Mouse (Mus musculus) liver, embryonic 14.5 days (tissue): ENCODE measurements around the gene Rpusd2. TPM values are rescaled to one million over a fixed set of nuclear protein-coding genes. Genes with fewer than 3 reads are reported as not detected.

Experiments used
- ATAC-seq: fragments of 200-750 bp; cut with Nextera tagmentation; 2 replicates; pipeline ENCODE4 v1.8.0; 2017; ENCODE audit warnings: moderate number of reproducible peaks, mild to moderate bottlenecking, moderate library complexity; ENCODE audit not compliant: insufficient read depth
- DNase-seq, 3 experiments: peaks; one replicate each; pipeline ENCODE4 v3.0.0-alpha.2; 2012 to 2013; ENCODE audit warnings: low read depth in 3 of 3, low spot score in 3 of 3
- H3K27ac ChIP-seq: fragments of 300-500 bp; sonication (generic); 2 replicates; pipeline ENCODE4 v1.5.1; 2014; ENCODE audit warnings: moderate library complexity, mild to moderate bottlenecking, control low read depth, inconsistent platforms
- H3K27me3 ChIP-seq: fragments of 300-500 bp; sonication (generic); 2 replicates; pipeline ENCODE4 v1.6.1; 2014; ENCODE audit warnings: mild to moderate bottlenecking, low read length, moderate library complexity; ENCODE audit not compliant: control insufficient read depth, insufficient read depth
- H3K36me3 ChIP-seq: fragments of 300-500 bp; sonication (generic); replicated peaks from 2 replicates; pipeline ENCODE4 v1.6.1; 2014; ENCODE audit warnings: low read depth; ENCODE audit not compliant: control insufficient read depth, insufficient read depth
- H3K4me1 ChIP-seq, 2 experiments: fragments of 200-500 bp in 1 of 2; fragments of 300-500 bp in 1 of 2; sonication (generic) in 1 of 2; replicated peaks; 2 replicates each; pipeline ENCODE4 v1.6.1; 2012 to 2014; ENCODE audit warnings: antibody characterized with exemption in 1 of 2, inconsistent platforms in 1 of 2, low read length in 1 of 2; ENCODE audit not compliant: control insufficient read depth in 2 of 2, insufficient read depth in 2 of 2
- H3K4me2 ChIP-seq: fragments of 300-500 bp; sonication (generic); 2 replicates; pipeline ENCODE4 v1.6.1; 2014; ENCODE audit warnings: low read depth, mild to moderate bottlenecking, control low read depth, moderate library complexity
- H3K4me3 ChIP-seq, 2 experiments: fragments of 200-500 bp in 1 of 2; fragments of 300-500 bp in 1 of 2; sonication (generic) in 1 of 2; 2 replicates each; pipeline ENCODE4 v1.5.1; 2012 to 2014; ENCODE audit warnings: low read depth in 2 of 2, low read length in 2 of 2, mild to moderate bottlenecking in 2 of 2, control low read depth in 1 of 2, inconsistent platforms in 1 of 2, moderate library complexity in 1 of 2; ENCODE audit not compliant: insufficient read depth in 1 of 2
- H3K9ac ChIP-seq: fragments of 300-500 bp; sonication (generic); replicated peaks from 2 replicates; pipeline ENCODE4 v1.6.1; 2014; ENCODE audit warnings: mild to moderate bottlenecking, control low read depth, moderate library complexity
- H3K9me3 ChIP-seq: fragments of 300-500 bp; sonication (generic); 2 replicates; pipeline ENCODE4 v1.6.1; 2016; ENCODE audit warnings: low read length, mixed read lengths; ENCODE audit not compliant: control insufficient read depth
- CTCF ChIP-seq: IDR thresholded peaks from 2 replicates; pipeline ENCODE4 v1.5.1; 2016; ENCODE audit warnings: antibody characterized with exemption, low read depth, control low read depth
- EP300 ChIP-seq: IDR thresholded peaks from 2 replicates; pipeline ENCODE4 v1.6.1; 2016; ENCODE audit warnings: antibody characterized with exemption, low read depth
- WGBS: fragments of 180-500 bp; shearing (Covaris S2); extraction: QIAGEN DNeasy Blood & Tissue Kit; methylation state at CpG from one replicate; pipeline ENCODE4 v1.1.7; 2014; ENCODE audit not compliant: insufficient replicate concordance; 5-methylcytosine and 5-hydroxymethylcytosine counted together
- polyA plus RNA-seq, 2 experiments: library from polyadenylated mRNA; depleted of rRNA in 1 of 2; stranded (reverse) in 1 of 2; unstranded in 1 of 2; fragments of >200 nt; fragmentation: Nextera tagmentation in 1 of 2; extraction: Ambion mirVana in 1 of 2; gene quantifications; 2 replicates each; pipeline versions ENCODE4 v1.2.1 to v1.2.3; 2012 to 2014

Rpusd2 gene
- polyA plus RNA-seq, 2 experiments, result 2.3 to 4.0 TPM

DNA sequence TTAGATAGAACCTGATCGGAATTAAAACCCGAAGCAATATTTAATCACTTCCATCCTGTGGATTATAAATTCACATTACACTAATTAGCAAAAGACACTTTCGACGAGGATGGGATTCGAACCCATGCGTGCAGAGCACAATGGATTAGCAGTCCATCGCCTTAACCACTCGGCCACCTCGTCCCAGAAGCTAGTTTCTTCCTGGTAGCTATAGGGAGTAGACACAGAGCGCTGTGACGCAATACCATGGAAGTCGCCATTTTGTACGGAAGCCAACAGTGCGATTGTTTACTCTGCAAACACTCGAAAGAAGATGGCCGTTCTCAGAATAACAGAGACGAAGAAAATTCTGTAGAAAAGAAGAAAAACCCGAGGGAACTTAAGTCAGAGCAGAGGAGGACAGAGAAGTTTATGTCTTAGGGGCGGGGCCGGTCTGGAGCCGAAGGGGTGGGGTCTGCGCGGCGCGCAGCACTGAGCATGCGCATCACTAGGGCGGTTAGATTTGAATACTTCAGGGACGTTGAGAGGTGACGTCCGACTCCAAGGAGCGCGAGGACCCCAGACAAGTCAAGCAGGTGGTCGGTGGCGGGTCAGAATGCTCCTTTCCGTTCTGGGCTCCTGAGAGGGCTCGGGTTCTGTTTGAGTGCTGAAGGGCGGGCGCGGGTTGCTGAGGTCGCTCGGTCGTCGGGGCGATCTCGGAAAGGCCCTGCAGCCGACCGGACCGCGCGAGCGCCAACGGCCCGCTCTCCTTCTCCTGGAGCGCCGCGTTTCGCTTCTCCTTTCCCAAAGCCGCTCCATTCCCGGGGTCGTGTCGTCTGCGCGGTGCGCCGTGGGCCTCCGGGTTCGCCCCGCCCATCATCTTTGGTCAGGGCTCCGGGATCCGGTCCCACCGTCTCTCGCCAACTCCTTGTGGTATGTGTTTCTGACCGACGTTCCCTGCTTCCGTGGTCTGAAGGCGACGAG is 12.3 kb downstream of the Rpusd2 start, which contains the start of gene Knl1:
Gene Knl1 (plus strand): TSS at position 471 of the 963 bp plus-strand sequence.
- ATAC-seq (peak; percentile 96), DNase-seq (peak; percentile 91 to 94 (median 91))
- no peaks in the 10 kb centered on the region for H3K27me3 ChIP-seq
- peak within 1 kb of the TSS; percentile 85 for H3K27ac ChIP-seq
- no peaks in the 10 kb centered on the region; the same call in 1 of the 2 replicates for H3K36me3 ChIP-seq
- peak within 1 kb of the TSS; percentile 99 for H3K9ac ChIP-seq
- H3K4me3 ChIP-seq, result peak within 1 kb of the TSS; percentile 87 to 97
- TF ChIP-seq CTCF (no peak), EP300 (peak; percentile 60)
- peak within 1 kb of the TSS; percentile 79 for H3K4me2 ChIP-seq
- peaks cover 3 to 6% of the 10 kb centered on the region in 2 experiments for H3K4me1 ChIP-seq
- WGBS, result under 1% methylated on average over 77 of the region's 77 CpGs
- H3K9me3 ChIP-seq, result no peaks in the 10 kb centered on the region

GRCm38 (mm10) chr2:119047849-119048248 is 13.3 kb downstream of the Rpusd2 start:
- peak overlapping the region; percentile 85 for H3K27ac ChIP-seq
- H3K27me3 ChIP-seq, result no peaks in the 10 kb centered on the region
- H3K4me2 ChIP-seq, result peak overlapping the region; percentile 79
- H3K4me1 ChIP-seq, result peaks cover 3 to 6% of the 10 kb centered on the region in 2 experiments
- no peaks in the 10 kb centered on the region for H3K9me3 ChIP-seq
- H3K36me3 ChIP-seq, result no peaks in the 10 kb centered on the region
- H3K9ac ChIP-seq, result peak overlapping the region; percentile 99
- WGBS, result 2% methylated on average over 4 of the region's 4 CpGs
- no peak for ATAC-seq
- DNase-seq, result no peak
- no peak for TF ChIP-seq EP300
- no peak for TF ChIP-seq CTCF
- H3K4me3 ChIP-seq, result peak overlapping the region; percentile 87 to 97

GRCm38 (mm10) chr2:119050132-119050650 is 15.6 kb downstream of the Rpusd2 start:
- no peak for DNase-seq
- WGBS, result 61% methylated on average over 4 of the region's 4 CpGs
- Histone ChIP-seq H3K36me3 (no peaks in the 10 kb centered on the region), H3K9ac (no peak overlapping the region), H3K4me1 (peaks cover 3 to 6% of the 10 kb centered on the region in 2 experiments), H3K9me3 (no peaks in the 10 kb centered on the region), H3K4me3 (no peak overlapping the region), H3K27me3 (no peaks in the 10 kb centered on the region), H3K27ac (no peak overlapping the region), H3K4me2 (0 out of 2 replicates have a peak overlapping the region, but pooled peaks have one; percentile 38)
- ATAC-seq, result no peak
- TF ChIP-seq CTCF (no peak), EP300 (no peak)

DNA sequence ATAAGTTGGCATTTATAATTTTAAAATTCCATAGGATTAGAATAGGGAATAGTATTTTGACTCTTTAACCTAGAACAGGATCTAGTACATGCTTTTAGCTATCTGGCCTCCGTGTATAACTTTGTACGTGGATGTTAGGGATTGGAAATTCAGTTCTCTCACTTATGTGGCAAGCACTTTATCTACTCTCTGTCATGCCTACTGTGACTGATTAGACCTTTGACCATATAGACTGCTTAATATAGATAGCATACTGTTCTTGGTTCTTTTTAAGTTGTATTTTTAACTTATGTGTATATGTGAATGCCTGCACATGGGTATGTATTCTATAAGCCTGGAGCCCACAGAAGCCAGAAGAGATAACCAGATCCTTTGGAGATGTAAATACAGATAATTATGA is 25.5 kb downstream of the Rpusd2 start:
- Histone ChIP-seq H3K4me2 (no peak overlapping the region), H3K27me3 (no peaks in the 10 kb centered on the region), H3K4me3 (no peak overlapping the region), H3K27ac (no peak overlapping the region), H3K36me3 (peaks cover 44% of the 10 kb centered on the region), H3K4me1 (peaks cover 0 to 3% of the 10 kb centered on the region in 2 experiments; a peak in 1 of 4 replicates), H3K9me3 (no peaks in the 10 kb centered on the region), H3K9ac (no peak overlapping the region)
- peak in 2 of 3 experiments; percentile 20 to 28 for DNase-seq
- 12% methylated on average over 2 of the region's 2 CpGs for WGBS
- peak; percentile 70; the same call in 1 of the 2 replicates for ATAC-seq
- TF ChIP-seq EP300 (peak; percentile 65), CTCF (no peak)

GRCm38 (mm10) chr2:119072397-119072796 is 37.8 kb downstream of the Rpusd2 start:
- H3K4me3 ChIP-seq, result no peak overlapping the region
- no peak overlapping the region for H3K9ac ChIP-seq
- no peaks in the 10 kb centered on the region for H3K9me3 ChIP-seq
- no peak overlapping the region for H3K27ac ChIP-seq
- H3K36me3 ChIP-seq, result peaks cover 60% of the 10 kb centered on the region
- DNase-seq (no peak), ATAC-seq (no peak)
- WGBS, result 86% methylated on average over 4 of the region's 4 CpGs
- H3K27me3 ChIP-seq, result no peaks in the 10 kb centered on the region
- no peak for TF ChIP-seq CTCF
- H3K4me1 ChIP-seq, result no peaks in the 10 kb centered on the region
- no peak overlapping the region for H3K4me2 ChIP-seq
